Mouse (Mus musculus) induced T-regulatory cell, adult 2 months (primary cell): Measurements from ENCODE around the gene Gm42906.

Experiments used
- DNase-seq: peaks from one replicate; pipeline ENCODE4 v3.0.0-alpha.2; 2012; ENCODE audit warnings: low read depth

Gm42906 gene

GRCm38 (mm10) chr5:151428113-151428756, at the start of gene Gm42906:
Gene Gm42906 (minus strand): TSS chr5:151428163.
- DNase-seq: no peak

- DNase-seq: no peak
Measured at GRCm38 (mm10) chr5:151445695-151446094, 17.7 kb upstream of the Gm42906 start.

- no peak for DNase-seq
Measured at GRCm38 (mm10) chr5:151435106-151435505, 7.1 kb upstream of the Gm42906 start.

GRCm38 (mm10) chr5:151426466-151426865, 1.5 kb downstream of the Gm42906 start:
- DNase-seq: no peak

- DNase-seq: no peak
Measured at GRCm38 (mm10) chr5:151422692-151423091, 5.3 kb downstream of the Gm42906 start.

GRCm38 (mm10) chr5:151421859-151422258, 6.1 kb downstream of the Gm42906 start:
- DNase-seq: no peak

GRCm38 (mm10) chr5:151418551-151418950, 9.4 kb downstream of the Gm42906 start:
- no peak for DNase-seq

- DNase-seq: no peak
Measured at GRCm38 (mm10) chr5:151417421-151418038, 10.4 kb downstream of the Gm42906 start.

- no peak for DNase-seq
Measured at GRCm38 (mm10) chr5:151416988-151417387, 11.0 kb downstream of the Gm42906 start.

- no peak for DNase-seq
Measured at GRCm38 (mm10) chr5:151413617-151414016, 14.3 kb downstream of the Gm42906 start.

- DNase-seq: peak; percentile 7
Measured at GRCm38 (mm10) chr5:151412666-151413463, 15.1 kb downstream of the Gm42906 start.

GRCm38 (mm10) chr5:151410006-151410405, 18.0 kb downstream of the Gm42906 start:
- DNase-seq: no peak

GRCm38 (mm10) chr5:151409282-151409681, 18.7 kb downstream of the Gm42906 start:
- no peak for DNase-seq

- no peak for DNase-seq
Measured at GRCm38 (mm10) chr5:151408124-151408900, 19.7 kb downstream of the Gm42906 start.

GRCm38 (mm10) chr5:151407493-151407892, 20.5 kb downstream of the Gm42906 start:
- DNase-seq: no peak

GRCm38 (mm10) chr5:151406276-151406675, 21.7 kb downstream of the Gm42906 start:
- no peak for DNase-seq

GRCm38 (mm10) chr5:151405314-151405903, 22.6 kb downstream of the Gm42906 start:
- DNase-seq: no peak

- no peak for DNase-seq
Measured at GRCm38 (mm10) chr5:151403586-151403985, 24.4 kb downstream of the Gm42906 start.

- DNase-seq: no peak
Measured at GRCm38 (mm10) chr5:151400557-151400944, 27.4 kb downstream of the Gm42906 start.

- DNase-seq: no peak
Measured at GRCm38 (mm10) chr5:151399918-151400556, 27.9 kb downstream of the Gm42906 start.

- DNase-seq: no peak
Measured at GRCm38 (mm10) chr5:151396119-151396518, 31.8 kb downstream of the Gm42906 start.
